Mouse (Mus musculus) ES-E14 (cell line): ENCODE measurements around the gene Cacng2.

ENCODE experiments used
- HCFC1 ChIP-seq: IDR thresholded peaks from 2 replicates; pipeline ENCODE4 v1.6.1; 2012; ENCODE audit warnings: low read length, inconsistent platforms, borderline replicate concordance; ENCODE audit not compliant: insufficient read depth
- MAFK ChIP-seq: IDR thresholded peaks from 2 replicates; pipeline ENCODE4 v1.6.1; 2014; ENCODE audit warnings: mild to moderate bottlenecking, low read depth, low read length, inconsistent platforms; ENCODE audit not compliant: insufficient read depth
- ZC3H11A ChIP-seq: IDR thresholded peaks from 2 replicates; pipeline ENCODE4 v1.6.1; 2012; ENCODE audit warnings: low read depth, mild to moderate bottlenecking, inconsistent platforms, low read length, borderline replicate concordance
- ZNF384 ChIP-seq: IDR thresholded peaks from 2 replicates; pipeline ENCODE4 v1.6.1; 2012; ENCODE audit warnings: low read depth, low read length, inconsistent platforms

- TF ChIP-seq HCFC1 (no peak), ZC3H11A (no peak), MAFK (no peak), ZNF384 (no peak)
Measured at GRCm38 (mm10) chr15:77952921-77953320, 166.9 kb downstream of the Cacng2 start.
